Mouse (Mus musculus): ENCODE data around the gene Gm42791.

- TF ChIP-seq CTCF (IDR thresholded peaks at IDR 0.05; ENCODE audit: low read depth) (no peak), EP300 (IDR thresholded peaks at IDR 0.05; ENCODE audit: low read depth) (no peak)
Observed at GRCm38 (mm10) chr5:149030103-149030502, 35.2 kb upstream of the Gm42791 start.
